Mouse (Mus musculus) limb, embryonic 11.5 days (tissue): ENCODE measurements at regions not wholly inside any gene's neighbourhood (a gene's known extent, or its start where the extent isn't known, plus 50 kb on each side); places are given as distances from the start of the nearest gene placed in this dataset.

Experiments used
- ATAC-seq: fragments of 200-750 bp; cut with Nextera tagmentation; 2 replicates; pipeline ENCODE4 v1.8.0; 2017; ENCODE audit warnings: low read depth; ENCODE audit not compliant: insufficient number of reproducible peaks, low FRiP score, low TSS enrichment
- DNase-seq: peaks from one replicate; pipeline ENCODE4 v3.0.0-alpha.2; 2015; ENCODE audit warnings: low spot score
- H3K27ac ChIP-seq: fragments of 300-500 bp; sonication (generic); replicated peaks from 2 replicates; pipeline ENCODE4 v1.5.1; 2014; ENCODE audit warnings: low read depth, mild to moderate bottlenecking, low read length
- H3K27me3 ChIP-seq: fragments of 300-500 bp; sonication (generic); 2 replicates; pipeline ENCODE4 v1.6.1; 2014; ENCODE audit warnings: mild to moderate bottlenecking, low read length, mixed read lengths; ENCODE audit not compliant: control insufficient read depth, insufficient read depth
- H3K36me3 ChIP-seq: fragments of 300-500 bp; sonication (generic); 2 replicates; pipeline ENCODE4 v1.6.1; 2014; ENCODE audit warnings: mild to moderate bottlenecking, low read length, moderate library complexity, mixed read lengths; ENCODE audit not compliant: control insufficient read depth, insufficient read depth
- H3K4me1 ChIP-seq: fragments of 300-500 bp; sonication (generic); 2 replicates; pipeline ENCODE4 v1.6.1; 2014; ENCODE audit warnings: low read length, mixed read lengths; ENCODE audit not compliant: control insufficient read depth, insufficient read depth
- H3K4me2 ChIP-seq: fragments of 300-500 bp; sonication (generic); 2 replicates; pipeline ENCODE4 v1.6.1; 2014; ENCODE audit warnings: low read depth, mild to moderate bottlenecking, moderate library complexity; ENCODE audit not compliant: severe bottlenecking
- H3K4me3 ChIP-seq: fragments of 300-500 bp; sonication (generic); 2 replicates; pipeline ENCODE4 v1.5.1; 2014; ENCODE audit warnings: low read depth, low read length
- H3K9ac ChIP-seq: fragments of 300-500 bp; sonication (generic); 2 replicates; pipeline ENCODE4 v1.6.1; 2014; ENCODE audit warnings: mild to moderate bottlenecking, low read length
- H3K9me3 ChIP-seq: fragments of 300-500 bp; sonication (generic); 2 replicates; pipeline ENCODE4 v1.6.1; 2016; ENCODE audit warnings: low read length; ENCODE audit not compliant: control insufficient read depth
- WGBS: fragments of 180-500 bp; shearing (Covaris S2); extraction: QIAGEN DNeasy Blood & Tissue Kit; methylation state at CpG from one replicate; pipeline ENCODE4 v1.1.7; 2014; 5-methylcytosine and 5-hydroxymethylcytosine counted together

DNA sequence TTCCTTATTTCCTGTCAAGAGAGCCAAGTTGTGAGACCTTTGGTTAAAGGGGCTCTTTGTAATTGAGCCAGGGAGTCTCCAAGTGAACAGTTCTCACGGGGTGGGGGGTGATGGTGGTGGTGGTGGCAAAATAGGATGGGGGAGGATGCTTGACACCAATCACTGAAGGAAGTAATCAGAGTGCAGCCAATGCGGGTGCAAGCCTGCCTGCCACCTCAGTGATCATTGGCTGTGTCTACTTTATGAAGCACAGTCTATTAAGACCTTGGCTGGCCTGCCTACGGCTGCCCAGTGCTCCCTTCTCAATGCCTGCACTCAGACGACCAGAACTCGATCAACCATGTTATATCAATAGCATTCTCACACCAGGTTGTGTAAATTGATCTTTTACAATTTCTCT is 206.0 kb upstream of the Pou3f3 start:
- H3K4me2 ChIP-seq: no peak overlapping the region
- H3K4me3 ChIP-seq: no peak overlapping the region
- H3K36me3 ChIP-seq: no peaks in the 10 kb centered on the region
- ATAC-seq: no peak
- WGBS: 64% methylated on average over 5 of the region's 5 CpGs
- H3K27ac ChIP-seq: no peak overlapping the region
- no peak for DNase-seq
- peaks cover 7% of the 10 kb centered on the region for H3K4me1 ChIP-seq
- no peak overlapping the region for H3K9ac ChIP-seq
- H3K27me3 ChIP-seq: 0 out of 2 replicates have a peak, but pooled peaks cover 4% of the 10 kb centered on the region
- H3K9me3 ChIP-seq: no peaks in the 10 kb centered on the region

DNA sequence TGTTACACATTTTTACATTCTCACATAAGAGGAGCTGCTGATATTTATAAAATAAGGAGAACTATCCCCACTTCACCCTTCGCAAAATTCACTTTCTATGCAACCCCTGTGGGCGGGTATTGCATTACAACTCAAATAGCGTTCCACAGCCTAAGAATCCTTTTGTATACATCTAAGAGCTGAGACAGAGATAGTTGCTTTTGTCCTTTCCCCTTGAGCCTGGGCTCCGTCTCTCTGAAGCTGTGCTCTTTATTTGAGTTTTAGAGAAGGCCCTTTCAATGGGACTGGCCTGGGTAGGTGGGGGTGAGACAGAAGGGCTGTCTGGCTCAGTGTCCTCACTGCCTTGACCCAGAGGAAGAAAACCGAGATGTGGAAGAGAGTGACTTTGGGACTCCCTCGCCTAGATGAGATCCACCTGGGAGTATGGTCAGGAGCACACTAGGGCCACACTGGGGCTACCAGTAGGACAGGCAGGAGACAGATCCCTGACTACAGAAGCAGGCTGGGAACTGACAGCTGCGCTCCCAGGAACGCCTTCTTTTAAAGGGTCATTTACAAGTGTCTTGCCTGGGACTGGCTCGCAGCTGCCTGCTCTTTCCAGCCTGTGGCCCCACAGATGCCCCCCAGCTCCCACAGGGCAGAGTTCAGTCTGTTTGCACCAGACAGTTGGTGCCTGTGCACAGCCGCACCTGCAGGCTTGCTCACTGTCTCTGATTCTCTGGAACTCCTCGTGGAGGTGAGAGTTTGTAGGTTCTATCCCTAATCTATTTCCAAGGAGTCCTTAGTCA is 204.5 kb upstream of the Pou3f3 start:
- Histone ChIP-seq H3K4me3 (peak overlapping the region; percentile 28), H3K4me1 (peaks cover 7% of the 10 kb centered on the region), H3K27ac (no peak overlapping the region), H3K36me3 (no peaks in the 10 kb centered on the region), H3K9me3 (no peaks in the 10 kb centered on the region), H3K9ac (peak overlapping the region; percentile 55), H3K4me2 (peak overlapping the region; percentile 42), H3K27me3 (0 out of 2 replicates have a peak, but pooled peaks cover 4% of the 10 kb centered on the region)
- WGBS: 20% methylated on average over 11 of the region's 11 CpGs
- no peak for ATAC-seq
- peak; percentile 61 for DNase-seq

DNA sequence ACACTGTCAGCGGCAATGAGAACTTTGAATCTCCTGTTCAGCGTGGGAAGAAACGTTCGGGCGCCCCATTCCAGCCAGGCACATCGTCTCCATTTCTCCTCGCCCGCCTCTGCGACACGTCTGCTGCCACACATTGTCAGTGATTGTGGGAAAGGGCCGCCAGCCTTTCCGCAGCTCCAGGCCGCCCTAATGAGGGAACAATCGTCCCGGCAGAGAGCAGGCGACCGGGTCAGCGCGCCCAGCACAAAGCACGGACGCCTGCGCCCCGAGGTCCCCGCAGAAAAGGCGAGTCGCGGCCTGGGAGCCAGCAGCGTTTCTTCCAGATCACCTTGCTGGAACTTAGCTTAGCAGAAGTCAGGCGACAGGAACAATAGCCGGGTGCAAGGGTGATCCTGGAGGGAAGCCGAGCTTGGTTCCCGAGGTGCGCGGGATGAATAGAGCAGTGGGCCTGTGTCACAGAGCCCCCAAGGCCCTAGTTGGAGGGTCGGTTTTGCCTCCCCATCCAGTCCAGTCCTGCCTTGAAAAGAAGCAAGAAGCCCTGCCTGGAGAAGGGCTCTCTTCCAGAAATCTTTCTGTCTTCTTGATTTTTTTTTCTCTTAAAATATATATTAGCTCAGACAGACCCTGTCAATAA is 203.8 kb upstream of the Pou3f3 start:
- ATAC-seq: no peak
- no peak for DNase-seq
- Histone ChIP-seq H3K9ac (peak overlapping the region; percentile 55), H3K27ac (no peak overlapping the region), H3K27me3 (0 out of 2 replicates have a peak, but pooled peaks cover 4% of the 10 kb centered on the region), H3K9me3 (no peaks in the 10 kb centered on the region), H3K4me1 (peaks cover 7% of the 10 kb centered on the region), H3K36me3 (no peaks in the 10 kb centered on the region), H3K4me3 (peak overlapping the region; percentile 28), H3K4me2 (peak overlapping the region; percentile 42)
- WGBS: 2% methylated on average over 35 of the region's 35 CpGs

DNA sequence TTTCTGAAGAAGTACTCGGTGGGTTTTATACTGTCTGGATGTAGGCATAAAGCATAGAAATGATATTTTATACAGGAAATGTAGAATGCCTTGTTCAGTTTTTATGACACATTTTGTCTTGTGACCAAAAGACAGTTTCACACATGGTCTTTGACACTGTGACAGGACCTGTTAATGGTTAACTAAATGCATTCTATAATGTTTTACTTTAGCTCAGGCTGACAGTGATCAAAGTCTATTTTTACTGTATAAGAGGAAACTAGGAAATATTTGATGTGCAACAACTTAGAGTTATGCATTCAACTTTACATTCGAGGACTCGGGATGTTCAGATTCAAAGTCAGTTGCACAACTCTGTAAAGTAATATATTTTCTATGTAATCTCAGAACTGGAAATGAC is 199.5 kb upstream of the Pou3f3 start:
- ATAC-seq (no peak), DNase-seq (no peak)
- Histone ChIP-seq H3K4me1 (peaks cover 5% of the 10 kb centered on the region), H3K27me3 (0 out of 2 replicates have a peak, but pooled peaks cover 4% of the 10 kb centered on the region), H3K9ac (no peak overlapping the region), H3K4me3 (no peak overlapping the region), H3K27ac (no peak overlapping the region), H3K4me2 (no peak overlapping the region), H3K36me3 (no peaks in the 10 kb centered on the region), H3K9me3 (no peaks in the 10 kb centered on the region)
- 86% methylated on average over 3 of the region's 3 CpGs for WGBS

DNA sequence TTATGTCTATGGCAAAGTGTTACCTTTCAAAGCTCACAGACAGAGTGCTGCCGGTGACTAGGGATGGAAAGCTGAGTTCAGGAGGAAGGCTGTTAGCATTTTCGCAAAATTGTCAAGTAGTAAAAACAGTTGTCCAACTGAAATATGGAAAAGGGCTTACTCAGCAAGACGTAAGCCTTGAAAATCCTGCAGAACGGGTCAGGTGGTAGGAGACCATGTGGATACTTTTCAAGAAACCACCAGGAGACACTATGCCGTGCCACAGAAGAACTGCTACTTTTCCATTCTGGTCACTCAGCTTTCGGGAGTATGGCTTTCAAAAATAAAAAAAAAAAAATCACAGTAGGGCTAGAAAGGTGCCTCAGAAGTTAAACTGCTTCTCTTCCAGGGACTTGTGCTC is 199.1 kb upstream of the Pou3f3 start:
- Histone ChIP-seq H3K9ac (no peak overlapping the region), H3K4me1 (peaks cover under 1% of the 10 kb centered on the region; the same call in 1 of the 2 replicates), H3K36me3 (no peaks in the 10 kb centered on the region), H3K27me3 (no peaks in the 10 kb centered on the region), H3K4me3 (no peak overlapping the region), H3K27ac (no peak overlapping the region), H3K4me2 (no peak overlapping the region), H3K9me3 (no peaks in the 10 kb centered on the region)
- WGBS: 81% methylated on average over 6 of the region's 6 CpGs
- ATAC-seq (no peak), DNase-seq (no peak)

DNA sequence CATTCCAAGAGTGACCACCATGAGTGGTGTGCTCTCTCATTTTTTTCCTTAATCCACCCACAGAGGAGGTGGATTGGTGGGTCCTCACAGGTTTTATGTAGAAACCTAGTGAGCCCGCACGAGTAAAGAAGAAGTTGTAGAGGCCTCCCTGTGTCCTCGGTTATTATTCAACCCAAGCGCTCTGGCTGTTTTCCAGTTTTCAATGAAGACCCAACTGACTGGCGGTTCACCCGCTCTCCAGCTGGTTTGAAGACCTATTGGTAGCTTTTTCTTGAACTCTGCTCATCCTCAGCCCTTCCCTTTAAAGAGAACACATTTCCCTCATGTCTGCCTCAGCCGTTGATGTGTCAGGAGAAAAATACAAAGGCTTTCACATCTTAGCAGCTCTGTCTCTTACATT is 196.7 kb upstream of the Pou3f3 start:
- Histone ChIP-seq H3K27me3 (no peaks in the 10 kb centered on the region), H3K9ac (no peak overlapping the region), H3K4me1 (no peaks in the 10 kb centered on the region), H3K4me2 (no peak overlapping the region), H3K9me3 (no peaks in the 10 kb centered on the region), H3K4me3 (no peak overlapping the region), H3K27ac (no peak overlapping the region), H3K36me3 (no peaks in the 10 kb centered on the region)
- ATAC-seq (no peak), DNase-seq (no peak)
- 89% methylated on average over 7 of the region's 7 CpGs for WGBS

DNA sequence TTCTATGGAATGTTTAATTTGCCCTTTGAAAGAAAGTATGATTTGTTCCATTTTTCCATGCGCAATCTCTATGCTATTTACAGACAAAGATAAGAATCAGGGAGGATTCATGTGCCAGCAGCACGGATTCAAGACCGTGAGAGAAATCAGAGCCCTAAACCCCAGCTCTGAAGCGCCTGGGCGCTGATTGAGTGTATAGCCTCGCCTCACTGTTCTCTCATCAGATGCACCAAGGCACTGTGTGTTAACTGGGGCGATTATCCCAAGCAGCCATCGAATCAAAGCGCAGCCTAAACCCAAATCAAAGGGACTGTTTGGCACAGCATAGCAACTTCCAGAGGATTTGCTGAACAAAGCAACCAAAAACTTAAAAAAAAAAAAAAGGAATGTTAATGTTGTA is 191.1 kb upstream of the Pou3f3 start:
- H3K9me3 ChIP-seq: no peaks in the 10 kb centered on the region
- H3K27me3 ChIP-seq: no peaks in the 10 kb centered on the region
- H3K9ac ChIP-seq: no peak overlapping the region
- DNase-seq: no peak
- WGBS: 84% methylated on average over 9 of the region's 9 CpGs
- no peak overlapping the region for H3K4me2 ChIP-seq
- ATAC-seq: no peak
- H3K27ac ChIP-seq: no peak overlapping the region
- H3K4me3 ChIP-seq: no peak overlapping the region
- H3K4me1 ChIP-seq: no peaks in the 10 kb centered on the region
- no peaks in the 10 kb centered on the region for H3K36me3 ChIP-seq

DNA sequence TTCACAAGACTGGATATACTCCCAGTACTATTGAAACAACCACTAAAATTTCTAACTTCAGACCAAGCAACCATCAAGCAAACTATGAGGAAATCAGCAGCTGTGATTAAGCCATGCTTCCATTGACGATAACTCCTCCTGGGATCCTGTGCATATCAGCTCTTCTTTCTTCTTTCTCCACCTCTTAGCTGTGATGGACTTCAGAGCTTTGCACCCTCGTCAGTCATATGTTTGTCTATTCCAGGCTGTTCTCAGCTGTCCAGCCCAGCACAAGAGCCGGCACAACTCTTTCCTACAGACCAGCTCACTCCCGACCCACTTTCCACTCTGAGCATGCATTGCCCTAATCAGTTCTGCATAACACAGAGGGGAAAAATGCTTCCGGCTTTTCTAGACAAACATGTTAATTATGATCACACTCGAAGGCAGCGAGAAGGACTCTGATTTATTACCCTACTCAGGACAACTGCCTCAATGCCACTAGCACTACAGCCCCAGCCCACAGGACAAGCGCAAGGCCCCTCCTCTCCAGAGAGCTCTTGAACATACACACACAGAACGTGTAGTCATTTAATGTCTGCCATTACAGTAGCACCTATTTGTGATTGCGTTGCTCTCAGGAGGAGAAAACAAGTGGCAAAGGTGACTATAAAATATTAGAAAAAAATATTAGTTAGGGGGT is 190.4 kb upstream of the Pou3f3 start:
- H3K4me3 ChIP-seq: no peak overlapping the region
- no peaks in the 10 kb centered on the region for H3K36me3 ChIP-seq
- no peaks in the 10 kb centered on the region for H3K4me1 ChIP-seq
- no peak overlapping the region for H3K27ac ChIP-seq
- no peak for ATAC-seq
- no peak overlapping the region for H3K4me2 ChIP-seq
- H3K27me3 ChIP-seq: no peaks in the 10 kb centered on the region
- no peak for DNase-seq
- no peaks in the 10 kb centered on the region for H3K9me3 ChIP-seq
- WGBS: 75% methylated on average over 10 of the region's 10 CpGs
- no peak overlapping the region for H3K9ac ChIP-seq
